Mouse (Mus musculus) embryonic facial prominence, embryonic 13.5 days (tissue): ENCODE data around the gene Phf23. TPM values are rescaled to one million over a fixed set of nuclear protein-coding genes. Genes with fewer than 3 reads are reported as not detected.

Experiments used
- ATAC-seq: fragments of 200-750 bp; cut with Nextera tagmentation; 2 replicates; pipeline ENCODE4 v1.8.0; 2017; ENCODE audit warnings: low read depth; ENCODE audit not compliant: insufficient number of reproducible peaks, insufficient read depth, low FRiP score, low TSS enrichment
- H3K27ac ChIP-seq: fragments of 300-500 bp; sonication (generic); 2 replicates; pipeline ENCODE4 v1.5.1; 2015; ENCODE audit warnings: moderate library complexity, mild to moderate bottlenecking, inconsistent platforms
- H3K27me3 ChIP-seq: fragments of 300-500 bp; sonication (generic); 2 replicates; pipeline ENCODE4 v1.6.1; 2015; ENCODE audit warnings: mild to moderate bottlenecking, inconsistent platforms
- H3K36me3 ChIP-seq: fragments of 300-500 bp; sonication (generic); 2 replicates; pipeline ENCODE4 v1.6.1; 2015; ENCODE audit warnings: mild to moderate bottlenecking, inconsistent platforms
- H3K4me1 ChIP-seq: fragments of 300-500 bp; sonication (generic); 2 replicates; pipeline ENCODE4 v1.6.1; 2015; ENCODE audit warnings: inconsistent platforms
- H3K4me2 ChIP-seq: fragments of 300-500 bp; sonication (generic); 2 replicates; pipeline ENCODE4 v1.6.1; 2015; ENCODE audit warnings: moderate library complexity, mild to moderate bottlenecking, inconsistent platforms
- H3K4me3 ChIP-seq: fragments of 300-500 bp; sonication (generic); 2 replicates; pipeline ENCODE4 v1.5.1; 2015; ENCODE audit warnings: mild to moderate bottlenecking, inconsistent platforms
- H3K9ac ChIP-seq: fragments of 300-500 bp; sonication (generic); 2 replicates; pipeline ENCODE4 v1.6.1; 2015; ENCODE audit warnings: mild to moderate bottlenecking, inconsistent platforms
- H3K9me3 ChIP-seq: fragments of 300-500 bp; sonication (generic); 2 replicates; pipeline ENCODE4 v1.6.1; 2016; ENCODE audit warnings: inconsistent platforms
- WGBS: fragments of 180-500 bp; shearing (Covaris S2); methylation state at CpG from one replicate; pipeline ENCODE4 v1.1.7; 2015; ENCODE audit warnings: mixed read lengths; 5-methylcytosine and 5-hydroxymethylcytosine counted together
- polyA plus RNA-seq: library from polyadenylated mRNA; unstranded; fragments of >200 nt; fragmentation: Nextera tagmentation; extraction: Ambion mirVana; gene quantifications from 2 replicates; pipeline ENCODE4 v1.2.1, GENCODE M21; 2015

Gene Phf23
- polyA plus RNA-seq, 1 experiment from 2014 or later: 93.3 TPM

DNA sequence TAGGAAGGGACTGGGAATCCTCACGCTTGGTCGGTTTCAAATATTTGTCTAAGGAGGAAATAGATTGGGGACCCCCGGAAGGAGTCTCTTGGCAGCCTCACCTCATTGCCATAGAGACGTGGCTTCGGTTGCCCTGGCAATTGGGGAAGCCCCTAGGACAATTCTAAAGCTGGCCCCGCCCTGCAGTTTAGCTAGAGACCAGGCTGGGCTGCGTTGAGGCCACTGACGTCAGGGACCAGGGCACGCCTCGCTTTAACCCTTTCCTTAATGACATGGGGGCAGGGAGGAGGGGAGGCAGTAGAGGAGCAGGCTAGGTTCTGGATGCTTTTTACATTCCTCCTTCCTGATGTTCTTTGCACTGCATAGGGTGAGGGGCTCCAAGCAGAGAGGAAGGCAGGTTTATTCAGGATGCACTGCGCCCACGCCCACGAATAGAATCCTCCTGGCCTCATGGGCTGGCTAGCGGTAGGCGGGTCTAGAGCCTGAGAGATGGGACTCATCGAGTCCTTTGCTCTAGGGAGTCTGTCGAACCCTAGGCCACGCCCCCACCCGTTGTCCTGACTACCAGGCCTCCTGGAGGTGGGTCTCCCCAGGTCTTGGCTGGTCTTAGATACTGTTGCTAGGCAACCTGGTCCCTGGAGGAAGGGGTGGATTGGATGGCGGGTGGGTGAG is 33.7 kb downstream of the Phf23 start:
- Histone ChIP-seq H3K9me3 (no peaks in the 10 kb centered on the region), H3K27ac (peak overlapping the region; percentile 90), H3K4me1 (peaks cover 61% of the 10 kb centered on the region), H3K4me2 (peak overlapping the region; percentile 65), H3K36me3 (peaks cover 38% of the 10 kb centered on the region), H3K4me3 (peak overlapping the region; percentile 33), H3K9ac (peak overlapping the region; percentile 62; the same call in 1 of the 2 replicates), H3K27me3 (no peaks in the 10 kb centered on the region)
- WGBS: 1% methylated on average over 20 of the region's 20 CpGs
- ATAC-seq: peak; percentile 74

DNA sequence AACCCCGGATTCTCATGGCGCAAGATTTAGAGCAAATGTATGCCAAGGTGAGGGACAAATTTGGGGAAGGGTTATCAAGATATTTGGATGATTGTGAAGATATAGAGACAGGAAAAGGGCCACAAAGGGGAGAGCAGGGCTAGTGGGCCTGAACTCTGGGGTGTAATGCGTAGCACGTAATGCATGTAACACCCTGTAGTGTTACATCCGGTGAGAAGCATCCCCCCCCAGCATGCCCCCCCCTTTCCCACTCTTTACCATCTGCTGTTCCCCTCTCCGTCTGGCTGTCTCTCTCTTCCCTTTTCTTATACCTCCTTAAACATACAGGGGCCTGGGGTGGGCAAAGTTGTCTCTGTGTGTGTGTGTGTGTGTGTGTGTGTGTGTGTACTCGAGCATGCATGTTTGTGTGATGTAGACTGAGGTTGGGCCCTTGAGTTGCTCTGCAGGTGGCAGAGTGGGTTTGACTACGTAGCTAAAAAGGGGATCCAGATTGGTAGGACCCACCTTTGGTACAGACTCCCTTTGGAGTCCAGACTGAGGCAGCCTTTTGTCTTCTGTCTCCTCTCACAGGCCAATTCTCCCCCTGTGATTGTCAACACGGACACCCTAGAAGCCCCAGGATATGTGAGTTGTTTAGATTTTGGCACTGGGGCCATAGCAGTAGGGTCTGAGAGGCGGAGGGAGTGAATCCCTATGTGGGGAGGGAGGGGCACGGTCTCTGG is 34.4 kb downstream of the Phf23 start:
- Histone ChIP-seq H3K9me3 (no peaks in the 10 kb centered on the region), H3K4me3 (peak overlapping the region; percentile 33), H3K4me1 (peaks cover 54% of the 10 kb centered on the region), H3K4me2 (peak overlapping the region; percentile 65), H3K9ac (0 out of 2 replicates have a peak overlapping the region, but pooled peaks have one; percentile 36), H3K36me3 (peaks cover 43% of the 10 kb centered on the region), H3K27ac (peak overlapping the region; percentile 90), H3K27me3 (no peaks in the 10 kb centered on the region)
- 49% methylated on average over 11 of the region's 11 CpGs for WGBS
- no peak for ATAC-seq

DNA sequence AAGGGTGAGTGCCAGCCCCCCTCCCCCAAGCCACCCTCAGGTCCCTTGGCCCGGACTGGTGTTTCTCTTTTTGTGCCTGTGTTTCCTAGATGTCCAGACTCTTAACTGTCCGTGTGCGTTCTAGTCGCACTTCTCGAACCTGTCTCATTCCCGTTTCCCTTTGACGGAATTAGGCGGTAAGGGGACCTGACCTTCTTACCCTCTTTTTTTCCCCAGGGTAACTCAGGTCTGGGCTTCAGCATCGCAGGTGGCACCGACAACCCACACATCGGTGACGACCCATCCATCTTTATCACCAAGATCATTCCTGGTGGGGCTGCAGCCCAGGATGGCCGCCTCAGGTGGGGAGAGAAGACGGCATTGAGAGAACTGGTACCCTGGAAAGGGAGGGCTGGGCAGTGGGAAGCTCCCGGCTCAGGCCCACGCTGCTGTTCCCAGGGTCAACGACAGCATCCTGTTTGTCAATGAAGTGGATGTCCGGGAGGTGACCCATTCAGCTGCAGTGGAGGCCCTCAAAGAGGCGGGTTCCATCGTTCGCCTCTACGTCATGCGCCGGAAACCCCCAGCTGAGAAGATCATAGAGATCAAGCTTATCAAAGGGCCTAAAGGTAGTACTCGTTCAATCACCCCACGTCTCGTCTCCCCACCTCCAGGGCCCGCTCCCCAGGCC is 35.2 kb downstream of the Phf23 start:
- no peak for ATAC-seq
- Histone ChIP-seq H3K9ac (no peak overlapping the region), H3K36me3 (peaks cover 49% of the 10 kb centered on the region), H3K4me3 (no peak overlapping the region), H3K4me1 (peaks cover 46% of the 10 kb centered on the region), H3K4me2 (no peak overlapping the region), H3K9me3 (no peaks in the 10 kb centered on the region), H3K27me3 (no peaks in the 10 kb centered on the region), H3K27ac (no peak overlapping the region)
- 93% methylated on average over 28 of the region's 28 CpGs for WGBS

DNA sequence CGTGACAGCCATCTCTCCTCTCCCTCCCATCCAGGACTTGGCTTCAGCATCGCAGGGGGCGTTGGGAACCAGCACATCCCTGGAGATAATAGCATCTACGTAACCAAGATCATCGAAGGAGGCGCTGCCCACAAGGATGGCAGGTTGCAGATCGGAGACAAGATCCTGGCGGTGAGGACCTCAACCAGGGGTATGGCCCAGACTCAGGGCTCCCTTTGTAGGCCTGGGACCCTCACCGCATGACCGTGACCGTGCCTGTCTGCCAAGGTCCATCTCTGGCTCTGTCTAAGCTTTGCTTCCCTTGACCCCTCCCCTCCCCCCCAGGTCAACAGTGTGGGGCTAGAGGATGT is 35.7 kb downstream of the Phf23 start:
- Histone ChIP-seq H3K4me3 (no peak overlapping the region), H3K9ac (no peak overlapping the region), H3K27me3 (no peaks in the 10 kb centered on the region), H3K36me3 (peaks cover 50% of the 10 kb centered on the region), H3K27ac (no peak overlapping the region), H3K4me2 (no peak overlapping the region), H3K4me1 (peaks cover 40% of the 10 kb centered on the region), H3K9me3 (no peaks in the 10 kb centered on the region)
- ATAC-seq: no peak
- 96% methylated on average over 11 of the region's 11 CpGs for WGBS

DNA sequence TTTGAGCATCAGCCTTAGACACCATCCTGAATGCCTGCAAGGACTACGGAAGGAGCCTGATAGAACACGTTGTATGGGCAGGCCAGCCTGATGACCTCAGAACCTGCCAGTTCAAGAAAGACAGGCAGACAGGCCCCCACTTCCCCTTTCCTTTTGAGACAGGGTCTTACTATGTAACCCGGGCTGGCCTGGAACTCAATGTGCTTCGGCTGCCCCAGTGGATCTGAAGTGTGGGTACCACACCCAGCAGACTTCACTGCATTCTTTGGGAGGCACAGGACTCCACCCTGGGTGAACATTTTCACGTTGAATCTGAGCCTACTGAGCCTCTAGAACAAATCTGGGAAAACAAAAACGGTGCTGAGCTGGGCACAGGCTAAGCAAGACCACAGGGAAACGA is 42.6 kb downstream of the Phf23 start:
- no peaks in the 10 kb centered on the region for H3K4me1 ChIP-seq
- H3K27me3 ChIP-seq: no peaks in the 10 kb centered on the region
- no peak overlapping the region for H3K27ac ChIP-seq
- H3K4me3 ChIP-seq: no peak overlapping the region
- H3K9me3 ChIP-seq: no peaks in the 10 kb centered on the region
- no peak for ATAC-seq
- H3K36me3 ChIP-seq: peaks cover 77% of the 10 kb centered on the region
- WGBS: 80% methylated on average over 7 of the region's 7 CpGs
- no peak overlapping the region for H3K9ac ChIP-seq
- H3K4me2 ChIP-seq: no peak overlapping the region

DNA sequence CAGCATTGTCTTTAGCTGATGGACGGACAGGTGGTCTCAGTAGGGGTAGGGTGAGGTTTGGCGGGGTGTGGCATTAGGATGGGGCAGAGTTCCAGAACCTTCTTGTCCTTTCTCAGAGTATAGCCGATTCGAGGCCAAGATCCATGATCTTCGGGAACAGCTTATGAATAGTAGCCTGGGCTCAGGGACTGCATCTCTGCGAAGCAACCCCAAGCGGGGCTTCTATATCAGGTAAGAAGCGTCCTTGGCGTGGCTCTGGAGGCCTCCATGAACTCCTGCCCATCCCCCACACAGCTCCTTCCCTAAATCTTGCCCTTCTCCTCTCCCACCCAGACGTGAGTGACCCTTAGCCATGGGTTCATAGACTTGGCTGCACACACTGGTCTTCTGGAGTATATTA is 44.1 kb downstream of the Phf23 start:
- Histone ChIP-seq H3K36me3 (peaks cover 79% of the 10 kb centered on the region), H3K4me2 (no peak overlapping the region), H3K4me1 (no peaks in the 10 kb centered on the region), H3K9ac (no peak overlapping the region), H3K4me3 (no peak overlapping the region), H3K27ac (no peak overlapping the region), H3K9me3 (no peaks in the 10 kb centered on the region), H3K27me3 (no peaks in the 10 kb centered on the region)
- WGBS: 90% methylated on average over 10 of the region's 10 CpGs
- no peak for ATAC-seq

DNA sequence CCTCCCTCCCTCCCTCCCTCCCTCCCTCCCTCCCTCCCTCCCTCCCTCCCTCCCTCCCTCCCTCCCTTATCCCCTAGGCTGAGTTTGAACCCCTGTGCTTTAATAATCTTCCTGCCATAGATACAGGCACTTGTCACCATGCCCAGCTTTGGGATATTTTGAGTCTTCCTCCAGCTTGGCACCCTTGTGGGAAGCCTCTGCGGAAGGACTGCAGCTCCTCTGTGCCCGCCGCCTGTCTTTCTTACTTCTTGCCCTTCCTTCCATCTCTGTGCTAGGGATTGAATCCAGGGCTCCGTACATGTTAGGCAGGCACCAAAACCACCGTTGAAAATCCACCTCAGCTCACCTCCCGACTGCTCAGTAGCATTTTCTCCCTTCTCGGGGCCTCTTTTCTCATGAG is 44.6 kb downstream of the Phf23 start:
- H3K27ac ChIP-seq: no peak overlapping the region
- H3K9me3 ChIP-seq: no peaks in the 10 kb centered on the region
- H3K4me1 ChIP-seq: 0 out of 2 replicates have a peak, but pooled peaks cover 3% of the 10 kb centered on the region
- no peak overlapping the region for H3K4me2 ChIP-seq
- 88% methylated on average over 7 of the region's 7 CpGs for WGBS
- H3K9ac ChIP-seq: peak overlapping the region; percentile 27; the same call in 1 of the 2 replicates
- no peak for ATAC-seq
- H3K4me3 ChIP-seq: no peak overlapping the region
- H3K27me3 ChIP-seq: no peaks in the 10 kb centered on the region
- H3K36me3 ChIP-seq: peaks cover 80% of the 10 kb centered on the region

DNA sequence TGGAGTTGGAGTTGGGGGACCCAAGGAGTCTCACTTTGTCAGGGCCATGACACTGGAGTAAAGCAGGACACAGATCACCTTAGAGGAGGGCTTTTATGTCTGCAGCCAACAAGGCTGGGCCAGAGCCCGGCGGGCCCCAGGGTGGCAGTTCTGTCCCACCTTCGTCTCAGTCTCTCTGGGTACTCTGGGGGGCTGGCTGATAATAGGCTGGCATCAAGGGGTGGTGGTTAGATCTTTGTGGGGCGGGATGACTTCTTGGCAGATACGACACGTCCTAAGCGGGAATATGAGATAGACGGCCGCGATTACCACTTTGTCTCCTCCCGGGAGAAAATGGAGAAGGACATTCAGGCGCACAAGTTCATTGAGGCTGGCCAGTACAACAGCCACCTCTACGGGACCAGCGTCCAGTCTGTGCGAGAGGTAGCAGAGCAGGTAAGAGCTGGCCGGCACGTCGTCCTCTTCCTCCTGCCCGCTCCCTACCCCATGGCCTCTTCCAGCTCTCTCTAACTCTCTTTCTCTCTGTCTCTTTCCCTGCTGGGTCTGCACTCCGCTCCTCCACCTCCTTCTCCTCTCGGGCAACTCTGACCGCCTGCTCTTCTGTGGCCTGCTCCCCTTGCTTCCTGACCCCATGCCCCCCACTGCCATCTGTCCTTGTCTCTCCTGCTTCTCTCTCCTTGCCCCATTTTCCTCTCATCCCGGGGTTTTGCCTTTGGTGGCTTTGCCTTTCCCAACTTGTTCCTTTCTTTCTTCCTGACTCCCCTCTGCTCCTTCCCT is 46.9 kb downstream of the Phf23 start:
- no peak overlapping the region for H3K9ac ChIP-seq
- no peak for ATAC-seq
- H3K4me2 ChIP-seq: no peak overlapping the region
- no peaks in the 10 kb centered on the region for H3K27me3 ChIP-seq
- H3K4me1 ChIP-seq: 0 out of 2 replicates have a peak, but pooled peaks cover 3% of the 10 kb centered on the region
- H3K27ac ChIP-seq: no peak overlapping the region
- no peaks in the 10 kb centered on the region for H3K9me3 ChIP-seq
- no peak overlapping the region for H3K4me3 ChIP-seq
- 90% methylated on average over 23 of the region's 23 CpGs for WGBS
- peaks cover 75% of the 10 kb centered on the region for H3K36me3 ChIP-seq

DNA sequence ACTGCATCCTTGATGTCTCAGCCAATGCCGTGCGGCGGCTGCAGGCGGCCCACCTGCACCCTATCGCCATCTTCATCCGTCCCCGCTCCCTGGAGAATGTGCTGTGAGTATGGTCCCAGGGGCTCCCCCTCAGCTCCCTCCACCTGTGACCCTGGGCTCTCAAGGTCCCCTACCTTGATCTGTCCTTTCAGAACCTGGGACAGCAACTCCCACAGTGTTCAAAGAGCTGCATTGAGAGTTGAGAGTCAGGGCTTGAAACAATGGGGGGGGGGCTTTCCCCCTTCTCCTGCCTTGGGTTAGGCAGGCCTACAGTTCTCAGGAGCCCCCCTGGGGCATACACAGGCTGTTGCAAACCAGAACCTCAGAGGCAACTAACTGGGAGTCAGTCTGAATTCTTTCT is 48.1 kb downstream of the Phf23 start:
- Histone ChIP-seq H3K9me3 (no peaks in the 10 kb centered on the region), H3K27ac (no peak overlapping the region)

DNA sequence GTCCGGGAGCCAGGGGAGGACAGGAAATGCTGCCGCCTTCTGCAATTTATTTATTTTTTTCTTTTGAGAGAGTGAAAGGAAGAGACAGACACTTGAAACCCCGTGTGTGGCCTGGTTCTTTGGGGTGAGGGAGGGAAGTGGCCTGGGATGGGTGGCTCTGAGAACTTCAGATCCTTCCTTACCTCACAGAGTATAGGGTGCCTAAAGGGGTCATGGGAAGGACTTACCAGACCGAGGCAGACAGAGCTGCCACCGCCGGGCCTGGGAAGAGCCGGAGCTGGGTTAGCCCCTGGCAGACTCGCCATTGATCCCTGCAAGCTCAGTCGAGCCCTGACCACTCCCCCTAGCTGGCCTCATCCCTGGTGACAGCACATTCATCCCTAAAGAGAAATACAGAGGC is 49.9 kb downstream of the Phf23 start:
- WGBS: 19% methylated on average over 9 of the region's 9 CpGs
- Histone ChIP-seq H3K27ac (peak overlapping the region; percentile 4; the same call in 1 of the 2 replicates), H3K4me1 (0 out of 2 replicates have a peak, but pooled peaks cover 3% of the 10 kb centered on the region), H3K4me3 (no peak overlapping the region), H3K36me3 (peaks cover 48% of the 10 kb centered on the region), H3K4me2 (no peak overlapping the region), H3K27me3 (no peaks in the 10 kb centered on the region), H3K9ac (no peak overlapping the region), H3K9me3 (no peaks in the 10 kb centered on the region)
- no peak for ATAC-seq

More for the DNA sequence above, 48.1 kb downstream of the Phf23 start:
- Histone ChIP-seq H3K27me3 (no peaks in the 10 kb centered on the region), H3K4me1 (0 out of 2 replicates have a peak, but pooled peaks cover 3% of the 10 kb centered on the region), H3K4me2 (no peak overlapping the region), H3K36me3 (peaks cover 64% of the 10 kb centered on the region), H3K9ac (no peak overlapping the region), H3K4me3 (no peak overlapping the region)
- whole genome bisulfite sequencing: 76% methylated on average over 7 of the region's 7 CpGs
- no peak for ATAC-seq

DNA sequence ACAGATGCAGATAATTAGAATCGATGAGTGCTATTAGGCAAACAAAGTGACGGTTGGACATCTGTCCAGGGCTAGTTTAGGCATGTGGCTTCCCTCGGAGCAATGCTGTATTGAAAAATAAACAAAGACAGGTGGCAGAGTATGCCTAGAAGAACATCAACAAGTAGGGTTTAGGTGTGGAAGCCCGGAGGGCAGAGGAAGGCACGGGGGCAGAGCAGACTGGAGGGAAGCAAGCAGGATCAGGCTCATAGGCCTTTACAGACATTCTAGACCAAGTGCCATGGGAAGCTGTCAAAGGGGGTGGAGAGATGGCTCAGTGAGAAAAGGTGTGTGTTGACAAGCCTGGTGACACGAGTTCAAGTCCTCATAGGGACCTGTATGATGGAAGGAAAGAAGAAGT is 53.8 kb downstream of the Phf23 start:
- ATAC-seq: no peak
- 40% methylated on average over 6 of the region's 6 CpGs for WGBS

More for the DNA sequence above, 53.8 kb downstream of the Phf23 start:
- Histone ChIP-seq H3K9me3 (no peaks in the 10 kb centered on the region), H3K4me3 (no peak overlapping the region), H3K27me3 (no peaks in the 10 kb centered on the region), H3K27ac (no peak overlapping the region), H3K9ac (no peak overlapping the region), H3K36me3 (peaks cover 11% of the 10 kb centered on the region), H3K4me2 (no peak overlapping the region), H3K4me1 (0 out of 2 replicates have a peak, but pooled peaks cover 3% of the 10 kb centered on the region)
